Mouse (Mus musculus) liver, postnatal 0 days (tissue): ENCODE data around the gene Pif1.
A peak's percentile ranks its signal among the peaks of the same experiment; 100 is the strongest.

Source experiments
- CTCF ChIP-seq: sonication (generic); IDR thresholded peaks from 2 replicates; pipeline ENCODE4 v1.5.1; 2016; ENCODE audit warnings: antibody characterized with exemption, low read depth
- EP300 ChIP-seq: IDR thresholded peaks from 2 replicates; pipeline ENCODE4 v1.6.1; 2016; ENCODE audit warnings: antibody characterized with exemption, low read depth, mild to moderate bottlenecking

GRCm38 (mm10) chr9:65542111-65542524, 44.8 kb upstream of the Pif1 start:
- TF ChIP-seq EP300 = peak; percentile 54
- no peak for TF ChIP-seq CTCF
